Mouse (Mus musculus) megakaryocyte, adult 5-6 weeks (primary cell): ENCODE results near the gene Hsdl2. TPM values are rescaled to one million over a fixed set of nuclear protein-coding genes. Genes with fewer than 3 reads are reported as not detected.

Source experiments
- ATAC-seq: 2 replicates; pipeline ENCODE4 v1.8.0; 2016; ENCODE audit warnings: mild to moderate bottlenecking, inconsistent platforms; ENCODE audit not compliant: poor library complexity, severe bottlenecking
- total RNA-seq, 2 experiments: library from RNA; stranded (forward) in 1 of 2; stranded (reverse) in 1 of 2; fragments of 153-499, 151-499 nt in 1 of 2; fragments of 221-1000, 200-1000 nt in 1 of 2; gene quantifications; 2 replicates each; pipeline versions ENCODE4 v1.2.3 to v1.2.4; 2015 to 2017

Gene Hsdl2
- total RNA-seq, 2 experiments from 2014 or later, result 22.3 to 23.5 TPM

DNA sequence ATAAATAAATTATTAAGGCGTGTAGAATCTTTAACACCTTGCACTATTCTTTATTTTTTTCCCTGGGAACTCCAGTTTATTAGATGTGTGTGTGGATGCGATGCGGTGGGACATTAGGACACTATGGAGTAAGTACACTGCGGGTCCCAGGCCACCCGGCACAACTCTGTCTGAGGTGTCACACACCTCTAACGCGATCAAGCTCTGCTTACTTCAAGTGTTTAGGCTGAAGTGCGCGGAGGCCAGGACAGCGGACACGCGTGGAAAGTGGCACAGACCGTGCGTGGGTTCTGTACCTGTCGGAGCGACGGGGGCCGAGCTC, 44.3 kb downstream of the Hsdl2 start:
- no peak for ATAC-seq

DNA sequence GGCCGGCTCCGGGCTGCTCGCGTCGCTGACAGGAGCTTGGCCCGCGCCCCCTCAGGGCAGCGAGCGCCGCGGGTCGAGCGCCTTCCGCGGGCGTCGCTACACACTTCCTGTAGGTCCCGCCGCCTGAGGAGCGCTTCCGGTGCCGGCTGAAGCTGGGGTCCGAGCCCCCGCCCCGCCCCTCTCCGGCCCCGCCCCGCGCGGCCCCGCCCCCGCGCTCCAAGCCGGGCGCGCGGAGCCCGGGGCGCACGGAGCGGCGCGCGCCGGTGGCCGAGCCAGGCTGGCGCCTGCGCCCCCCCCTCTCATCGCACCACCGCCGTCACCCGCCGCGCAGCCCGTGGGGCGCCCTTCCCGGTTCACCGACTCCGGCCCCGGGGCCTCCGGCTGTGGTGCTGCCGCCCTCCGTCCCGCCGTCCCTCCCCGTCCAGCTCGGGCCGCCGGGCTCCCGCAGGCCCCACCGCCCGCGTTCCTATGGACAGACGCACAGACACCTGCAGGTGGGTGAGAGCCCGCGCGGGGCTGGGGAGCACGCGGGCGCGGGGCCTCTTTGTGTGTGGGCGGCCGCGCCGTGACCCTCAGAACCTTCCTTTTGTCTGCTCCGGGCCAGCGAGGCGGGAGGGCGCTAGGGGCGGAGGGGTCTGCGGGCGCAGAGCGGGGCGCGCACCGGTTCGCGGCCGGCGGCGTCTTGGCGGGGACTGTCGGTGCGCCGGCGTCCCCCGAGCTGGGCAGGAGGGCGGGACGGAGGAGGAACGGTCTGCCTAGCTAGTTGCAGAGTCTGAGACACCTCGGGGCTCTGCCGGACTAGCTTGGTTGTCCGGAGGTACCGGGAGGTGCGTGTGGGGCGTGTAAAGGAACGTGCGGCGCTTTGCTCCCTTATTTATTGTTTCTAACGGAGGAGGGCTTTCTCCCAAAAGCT, 44.9 kb downstream of the Hsdl2 start, which contains the start of gene E130308A19Rik:
E130308A19Rik (plus strand) TSS at position 214 of the 913 bp plus-strand sequence.
- peak; percentile 96 for ATAC-seq

- no peak for ATAC-seq
Observed at GRCm38 (mm10) chr4:59628255-59628654, 46.9 kb downstream of the Hsdl2 start.

DNA sequence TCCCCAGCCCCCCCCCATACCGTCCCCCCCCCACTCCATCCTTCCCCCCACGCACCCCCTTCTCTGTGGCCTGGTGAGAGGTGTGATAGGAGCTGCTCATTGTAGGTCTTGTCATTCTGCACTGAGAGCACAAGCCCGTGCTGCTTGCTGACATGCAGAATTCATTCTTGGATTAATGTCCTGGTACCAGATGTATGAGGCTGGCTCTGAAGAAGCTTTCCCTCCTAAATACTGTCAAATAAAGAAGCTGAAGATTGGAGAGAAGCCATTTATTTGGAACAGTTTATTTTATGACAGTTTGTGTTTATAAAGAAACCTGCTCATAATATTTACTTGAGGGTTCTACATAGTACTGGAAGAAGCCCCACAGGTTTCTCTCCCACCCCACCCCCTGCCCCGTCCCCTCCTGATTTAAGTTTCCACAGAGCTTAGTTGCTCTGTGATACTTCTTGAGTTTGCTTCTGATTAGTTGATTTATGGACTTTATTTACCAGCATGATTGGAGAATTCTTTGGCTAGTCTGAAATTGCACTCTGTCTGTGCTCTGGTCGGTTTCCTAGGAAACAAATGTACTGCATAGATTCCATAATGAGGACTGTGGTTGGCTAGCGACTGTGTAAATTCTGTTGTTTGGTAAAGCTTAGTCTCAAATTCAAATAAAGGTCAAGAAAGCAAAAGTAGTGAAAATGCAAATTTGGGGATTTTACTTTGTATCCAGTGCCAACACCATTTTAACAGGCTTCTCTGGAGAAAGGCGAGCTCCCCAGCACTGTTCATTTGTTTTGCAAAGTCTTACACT, 47.9 kb downstream of the Hsdl2 start:
- ATAC-seq, result no peak

DNA sequence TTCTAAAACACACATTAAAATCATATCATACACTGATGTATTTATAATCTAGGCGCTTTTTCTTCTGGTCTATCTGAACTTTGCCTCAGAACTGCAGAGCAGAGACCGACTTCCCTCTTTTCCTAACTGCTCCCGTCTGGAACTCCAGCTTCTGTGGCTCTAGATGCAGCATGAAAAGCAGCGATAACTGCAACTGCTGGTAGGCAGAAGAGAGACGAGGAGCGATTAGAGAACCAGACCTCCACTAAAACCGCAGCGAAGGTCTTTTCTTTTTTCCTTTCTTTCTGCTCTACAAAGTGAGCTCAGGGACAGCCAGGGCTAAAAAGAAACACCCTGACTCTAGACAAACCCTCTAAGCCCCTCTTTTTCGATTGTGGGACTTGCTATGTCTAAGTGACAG, 48.8 kb downstream of the Hsdl2 start:
- ATAC-seq, result no peak

DNA sequence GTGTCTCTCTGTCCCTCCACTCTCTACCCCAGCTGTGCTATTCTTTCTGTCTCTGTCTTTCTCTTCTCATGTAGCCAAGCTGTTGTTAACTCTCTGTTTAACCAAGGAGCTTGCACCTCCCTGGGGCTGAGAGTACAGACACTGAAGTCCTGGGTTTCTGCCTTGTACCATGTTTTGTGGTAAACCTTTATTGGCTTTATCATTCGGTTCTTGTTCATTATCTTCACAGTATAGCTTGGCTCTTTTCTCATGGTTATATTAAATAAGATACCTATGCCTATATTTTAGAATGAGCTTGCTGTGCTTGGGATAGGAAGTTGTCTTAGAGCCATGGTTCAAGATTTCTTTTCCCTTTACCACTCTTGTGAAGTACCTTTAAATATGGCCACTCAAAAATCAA, 53.2 kb downstream of the Hsdl2 start:
- ATAC-seq, result no peak

DNA sequence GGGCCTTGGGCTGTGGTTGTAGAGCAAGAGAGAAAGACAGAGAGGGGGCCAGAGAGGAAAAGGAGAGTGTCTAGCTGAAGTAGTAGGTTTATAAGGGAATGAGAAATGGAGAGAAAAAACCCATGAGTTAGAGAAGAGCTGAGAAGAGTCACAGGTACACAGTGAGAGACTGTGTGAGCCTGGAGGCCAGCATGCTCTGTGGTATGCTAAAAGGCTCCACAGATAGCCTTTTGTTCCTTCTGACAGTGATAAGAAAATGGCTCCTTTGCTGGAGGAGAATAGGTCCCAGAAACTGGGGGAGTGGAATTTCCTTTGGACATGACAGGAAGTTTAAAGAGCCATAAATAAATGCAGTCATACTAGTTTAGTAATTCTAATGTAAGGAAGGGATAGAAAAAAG, 57.8 kb downstream of the Hsdl2 start:
- no peak for ATAC-seq

GRCm38 (mm10) chr4:59640720-59641119, 59.4 kb downstream of the Hsdl2 start:
- no peak for ATAC-seq

- no peak for ATAC-seq
Observed at GRCm38 (mm10) chr4:59642039-59642438, 60.7 kb downstream of the Hsdl2 start.

DNA sequence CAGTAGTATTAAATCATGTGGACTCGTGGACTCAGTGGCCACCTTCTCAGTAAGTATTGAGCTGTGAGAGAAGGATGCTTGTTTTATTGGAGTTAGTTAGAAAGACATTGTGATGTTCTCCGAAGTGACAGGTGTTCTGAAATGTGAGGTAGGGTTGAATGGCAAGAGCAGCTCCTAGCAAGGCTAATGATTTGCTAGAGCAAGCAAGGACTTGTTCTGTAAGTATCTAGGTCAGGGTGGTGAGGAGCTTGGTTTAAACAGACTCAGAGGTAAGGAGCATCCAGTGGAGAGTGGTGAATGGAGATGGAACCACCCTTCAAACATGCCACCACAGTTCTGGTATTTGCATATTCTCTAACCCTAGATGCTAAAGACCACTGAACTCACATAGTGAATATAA, 61.3 kb downstream of the Hsdl2 start:
- no peak for ATAC-seq

- ATAC-seq, result no peak
Observed at GRCm38 (mm10) chr4:59644431-59644830, 63.1 kb downstream of the Hsdl2 start.

GRCm38 (mm10) chr4:59644992-59645391, 63.6 kb downstream of the Hsdl2 start:
- no peak for ATAC-seq

GRCm38 (mm10) chr4:59645610-59646009, 64.2 kb downstream of the Hsdl2 start:
- ATAC-seq, result no peak

DNA sequence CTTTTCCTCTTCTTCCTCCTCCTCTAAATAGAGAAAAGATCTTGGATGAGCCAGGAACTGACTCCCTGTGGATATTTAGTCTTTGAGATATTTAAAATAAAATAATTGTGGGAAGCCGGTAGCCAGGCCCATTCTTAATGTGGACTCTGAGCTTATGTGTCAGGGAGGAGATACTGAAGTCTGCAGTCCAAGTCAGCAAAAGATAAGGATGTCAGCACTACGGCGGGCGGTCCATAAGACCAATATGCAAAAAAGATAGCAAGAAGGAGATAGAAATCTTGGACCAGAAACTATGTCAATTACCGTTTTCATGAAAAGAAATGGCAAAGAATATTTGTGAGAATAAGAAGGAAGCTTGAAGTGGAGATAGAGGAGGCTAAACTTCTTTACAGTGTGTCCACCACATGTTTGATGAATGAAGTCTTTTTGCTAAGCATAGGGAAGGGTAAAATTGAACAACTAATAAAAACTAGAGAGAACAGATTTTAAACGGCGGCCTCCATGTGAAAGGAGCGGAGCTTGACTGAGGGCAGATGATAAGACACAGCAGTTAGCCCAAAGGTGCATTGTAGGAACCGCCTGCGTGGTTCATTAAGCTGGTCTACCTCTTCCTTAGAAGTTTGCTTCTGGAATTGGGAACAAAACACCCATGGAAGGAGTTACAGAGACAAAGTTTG, 64.8 kb downstream of the Hsdl2 start:
- no peak for ATAC-seq

- ATAC-seq, result no peak
Observed at GRCm38 (mm10) chr4:59649119-59649518, 67.8 kb downstream of the Hsdl2 start.

- ATAC-seq, result no peak
Observed at GRCm38 (mm10) chr4:59652166-59652681, 70.9 kb downstream of the Hsdl2 start.

DNA sequence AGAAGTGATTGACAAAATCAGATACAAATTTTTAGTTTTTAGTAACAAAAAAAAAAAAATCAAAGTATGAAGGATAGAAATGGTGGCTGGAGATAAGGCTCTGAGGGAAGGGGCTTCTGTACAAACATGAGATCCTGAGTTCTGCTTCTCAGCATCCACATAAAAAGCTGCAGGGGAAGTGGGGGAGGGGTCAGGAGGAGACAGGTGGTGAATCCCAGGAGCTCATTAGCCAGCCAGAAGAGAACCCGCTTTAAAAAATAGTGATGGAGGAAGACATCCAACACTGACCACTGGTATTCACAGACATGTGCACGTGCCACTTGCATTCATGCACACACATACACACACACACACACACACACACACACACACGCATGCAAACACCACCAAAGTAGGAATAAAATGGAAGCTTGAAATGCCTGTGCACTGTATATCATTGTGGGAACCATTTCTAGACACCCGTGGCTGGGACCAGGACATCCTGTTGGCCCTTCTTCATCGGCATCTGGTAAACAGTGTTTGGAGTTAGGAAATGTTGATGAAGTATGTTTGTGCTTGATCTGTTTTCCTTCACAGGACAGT, 74.8 kb downstream of the Hsdl2 start:
- ATAC-seq, result no peak

GRCm38 (mm10) chr4:59662163-59662562, 80.8 kb downstream of the Hsdl2 start:
- ATAC-seq, result no peak

DNA sequence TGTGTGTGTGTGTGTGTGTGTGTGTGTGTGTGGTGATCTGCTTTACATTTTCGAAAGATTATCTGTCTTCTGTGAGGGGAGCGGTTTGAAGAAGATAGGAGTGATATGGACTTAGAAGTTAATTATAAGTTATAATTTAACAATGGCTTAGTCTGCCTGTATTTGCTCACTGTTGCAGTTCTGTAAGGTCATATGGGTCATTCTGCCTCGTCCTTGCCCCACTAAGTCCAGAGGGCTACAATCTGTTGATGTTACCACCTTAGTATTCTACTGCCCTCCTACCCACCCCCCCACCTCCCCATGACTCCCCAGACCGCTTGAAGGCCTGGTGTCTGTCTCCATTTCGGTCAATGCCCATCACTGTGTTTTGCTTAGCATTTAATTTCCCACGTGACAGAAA, 82.1 kb downstream of the Hsdl2 start:
- ATAC-seq, result no peak

DNA sequence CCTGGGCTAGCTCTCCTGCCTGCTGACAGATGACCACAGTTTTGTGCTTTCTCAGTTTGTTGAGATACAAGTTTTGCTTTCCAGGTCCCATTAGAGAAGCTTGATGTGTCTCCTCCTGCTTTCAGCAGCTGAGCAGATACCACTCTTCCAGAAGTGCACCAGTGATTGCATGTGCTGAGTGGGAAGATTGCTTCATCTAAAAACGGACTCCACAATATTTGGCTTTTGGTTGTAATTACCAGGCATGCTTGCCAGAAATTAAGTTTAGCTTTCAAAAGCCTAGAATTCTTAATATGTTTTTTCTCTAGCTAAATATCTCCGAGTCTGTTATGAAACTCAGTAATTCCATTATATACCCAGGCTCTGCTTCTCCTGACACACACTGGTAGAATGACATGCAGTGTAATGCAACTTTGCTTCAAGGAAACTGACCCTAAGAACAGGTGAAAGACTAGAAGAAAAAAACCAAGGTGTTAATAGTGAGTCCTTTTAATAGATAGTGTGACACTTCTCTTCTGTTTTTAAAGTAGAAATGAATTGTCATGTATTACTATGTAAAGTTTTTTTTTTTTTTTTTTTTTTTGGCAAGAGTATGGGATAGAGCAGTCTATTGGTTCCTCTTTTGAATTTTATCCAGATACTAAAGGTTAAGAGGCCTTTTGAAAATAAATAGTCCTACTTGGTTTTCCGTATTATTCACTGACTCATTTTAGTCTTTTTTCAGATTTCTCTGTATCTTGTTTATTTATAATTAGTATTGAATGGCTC, 85.4 kb downstream of the Hsdl2 start:
- no peak for ATAC-seq
